Mouse (Mus musculus): ENCODE data around the gene Gm44965. TPM values are rescaled to one million over a fixed set of nuclear protein-coding genes. Genes with fewer than 3 reads are reported as not detected.

The Gm44965 gene
- polyA plus RNA-seq, 1 experiment from 2014 or later: not detected

DNA sequence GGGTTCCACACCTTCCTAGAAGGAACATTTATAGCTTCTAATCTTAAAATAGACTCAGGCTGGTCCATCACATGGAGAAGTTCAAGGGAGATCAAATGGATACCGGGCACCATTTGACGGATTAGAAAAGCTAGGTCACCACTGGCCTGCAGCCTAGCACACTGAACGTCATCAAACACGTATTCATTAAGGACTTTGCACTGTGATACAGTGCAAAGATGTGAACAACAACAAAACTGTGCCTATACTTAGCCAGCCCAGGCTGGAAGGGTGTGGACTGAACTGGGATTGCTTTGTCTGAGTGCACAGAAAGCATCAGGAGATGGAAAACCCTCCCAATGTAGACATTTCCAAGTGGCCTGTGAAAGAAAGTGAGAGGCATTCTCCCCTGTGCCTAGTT, 39.9 kb upstream of the Gm44965 start:
- peak overlapping the region; percentile 68; the same call in 1 of the 2 replicates for H3K4me2 ChIP-seq (replicated peaks; ENCODE audit: low read depth)
- peak overlapping the region; percentile 51; the same call in 1 of the 2 replicates for H3K4me3 ChIP-seq (ENCODE audit: low read depth, low read length)
- H3K9ac ChIP-seq (ENCODE audit: low read depth, low read length): 0 out of 2 replicates have a peak overlapping the region, but pooled peaks have one; percentile 48
- 71% methylated on average over 4 of the region's 4 CpGs for WGBS
- H3K27me3 ChIP-seq (replicated peaks; ENCODE audit: control insufficient read depth, insufficient read depth, low read length): no peaks in the 10 kb centered on the region
- H3K4me1 ChIP-seq (replicated peaks; ENCODE audit: control insufficient read depth, insufficient read depth, low read length): 0 out of 2 replicates have a peak, but pooled peaks cover under 1% of the 10 kb centered on the region
- 0 out of 2 replicates have a peak overlapping the region, but pooled peaks have one; percentile 76 for H3K27ac ChIP-seq (ENCODE audit: low read depth, low read length)
- no peaks in the 10 kb centered on the region for H3K36me3 ChIP-seq (ENCODE audit: control insufficient read depth, insufficient read depth)
- no peak for ATAC-seq
- TF ChIP-seq CTCF (IDR thresholded peaks at IDR 0.05; ENCODE audit: low read depth): no peak
- H3K9me3 ChIP-seq (ENCODE audit: control insufficient read depth): no peaks in the 10 kb centered on the region

DNA sequence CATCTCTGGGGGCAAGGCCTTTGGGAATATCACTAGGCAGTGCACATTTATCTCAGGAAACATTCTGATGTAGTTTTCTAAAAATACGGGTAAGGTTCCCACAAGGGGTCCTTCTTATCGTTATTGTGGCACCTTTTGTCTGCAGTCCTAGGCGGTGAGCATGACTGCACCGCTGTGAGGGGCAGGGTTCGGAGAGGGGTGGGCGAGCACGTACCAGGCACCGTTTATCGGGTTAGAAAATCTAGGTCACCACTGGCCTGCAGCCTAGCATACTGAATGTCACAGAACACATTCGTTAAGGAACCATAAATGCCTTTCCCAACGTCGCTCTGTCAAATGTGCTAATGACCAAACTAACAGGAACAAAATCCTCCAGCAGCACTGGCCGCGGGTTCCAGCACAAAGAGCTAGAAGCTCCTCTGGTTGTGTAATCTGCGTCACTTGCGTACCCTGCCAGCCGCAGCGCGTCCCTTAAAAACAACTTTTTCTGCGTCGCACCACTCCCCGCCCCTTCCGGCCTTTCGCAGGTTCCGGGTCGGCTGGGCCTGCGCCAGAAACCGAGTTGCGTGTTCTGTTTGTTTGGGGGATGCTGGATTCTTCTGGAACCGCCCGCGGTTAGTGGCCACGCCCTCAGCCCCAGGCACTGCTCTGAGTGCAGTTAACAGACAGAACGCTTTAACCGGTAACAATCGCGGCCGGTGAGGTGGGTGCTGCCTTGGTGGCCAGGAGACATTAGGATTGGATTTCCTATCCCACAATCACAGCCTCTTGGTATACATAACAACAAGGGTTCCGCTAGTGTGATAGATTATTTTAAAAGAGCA, 39.2 kb upstream of the Gm44965 start, which contains the start of gene Lrrc61:
Gene Lrrc61 (plus strand): TSS at position 517 of the 824 bp plus-strand sequence.
- WGBS: 1% methylated on average over 39 of the region's 39 CpGs
- Histone ChIP-seq H3K4me3 (ENCODE audit: low read depth, low read length) (peak within 1 kb of the TSS; percentile 51), H3K27ac (ENCODE audit: low read depth, low read length) (peak within 1 kb of the TSS; percentile 76), H3K9me3 (ENCODE audit: control insufficient read depth) (no peaks in the 10 kb centered on the region), H3K36me3 (ENCODE audit: control insufficient read depth, insufficient read depth) (no peaks in the 10 kb centered on the region), H3K4me2 (replicated peaks; ENCODE audit: low read depth) (peak within 1 kb of the TSS; percentile 68), H3K9ac (ENCODE audit: low read depth, low read length) (peak within 1 kb of the TSS; percentile 48; the same call in 1 of the 2 replicates), H3K4me1 (replicated peaks; ENCODE audit: control insufficient read depth, insufficient read depth, low read length) (0 out of 2 replicates have a peak, but pooled peaks cover 5% of the 10 kb centered on the region), H3K27me3 (replicated peaks; ENCODE audit: control insufficient read depth, insufficient read depth, low read length) (no peaks in the 10 kb centered on the region)
- ATAC-seq: peak; percentile 89
- TF ChIP-seq CTCF (IDR thresholded peaks at IDR 0.05; ENCODE audit: low read depth): no peak

DNA sequence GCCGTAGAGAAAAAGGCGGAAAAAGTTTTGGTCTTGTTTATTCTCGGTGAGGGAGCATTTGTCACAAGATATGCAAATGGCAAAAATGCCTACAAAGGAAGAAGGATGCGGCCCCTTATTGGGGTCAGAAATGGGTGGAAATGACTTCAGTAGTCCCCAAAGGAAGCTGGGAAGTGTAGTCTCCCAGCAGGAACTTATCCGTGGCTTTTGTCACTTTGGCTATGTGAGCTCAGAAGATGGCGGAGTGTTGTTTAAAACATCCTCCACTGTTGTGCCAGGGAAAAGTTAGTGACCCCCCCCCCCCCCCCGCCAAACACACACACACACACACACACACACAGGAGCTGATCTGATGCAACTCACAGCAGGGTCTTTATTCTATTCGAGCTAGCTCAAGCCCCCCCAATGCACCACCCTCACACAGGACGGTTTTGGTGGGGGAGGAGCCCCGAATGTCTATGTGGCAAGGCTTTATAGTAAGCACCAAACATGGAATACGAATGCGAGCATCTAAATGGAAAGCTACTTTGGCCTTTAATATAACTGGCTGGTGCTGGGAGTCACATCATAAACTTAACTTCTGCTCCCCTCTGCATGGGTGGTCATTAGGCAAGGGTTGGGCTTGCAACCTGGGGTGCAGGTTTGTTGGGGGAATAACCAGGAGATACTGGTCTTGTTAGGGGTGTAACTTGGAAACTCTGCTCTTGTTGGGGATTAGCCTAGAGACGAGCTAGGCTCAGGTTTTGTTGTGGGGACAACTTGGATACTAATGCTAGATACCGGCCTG, 38.4 kb upstream of the Gm44965 start:
- Histone ChIP-seq H3K4me1 (replicated peaks; ENCODE audit: control insufficient read depth, insufficient read depth, low read length) (0 out of 2 replicates have a peak, but pooled peaks cover 5% of the 10 kb centered on the region), H3K9me3 (ENCODE audit: control insufficient read depth) (no peaks in the 10 kb centered on the region), H3K4me2 (replicated peaks; ENCODE audit: low read depth) (peak overlapping the region; percentile 68), H3K27ac (ENCODE audit: low read depth, low read length) (peak overlapping the region; percentile 76), H3K9ac (ENCODE audit: low read depth, low read length) (peak overlapping the region; percentile 48; the same call in 1 of the 2 replicates), H3K36me3 (ENCODE audit: control insufficient read depth, insufficient read depth) (no peaks in the 10 kb centered on the region), H3K27me3 (replicated peaks; ENCODE audit: control insufficient read depth, insufficient read depth, low read length) (no peaks in the 10 kb centered on the region), H3K4me3 (ENCODE audit: low read depth, low read length) (peak overlapping the region; percentile 51)
- WGBS: 32% methylated on average over 14 of the region's 14 CpGs
- no peak for TF ChIP-seq CTCF (IDR thresholded peaks at IDR 0.05; ENCODE audit: low read depth)
- peak; percentile 74 for ATAC-seq

DNA sequence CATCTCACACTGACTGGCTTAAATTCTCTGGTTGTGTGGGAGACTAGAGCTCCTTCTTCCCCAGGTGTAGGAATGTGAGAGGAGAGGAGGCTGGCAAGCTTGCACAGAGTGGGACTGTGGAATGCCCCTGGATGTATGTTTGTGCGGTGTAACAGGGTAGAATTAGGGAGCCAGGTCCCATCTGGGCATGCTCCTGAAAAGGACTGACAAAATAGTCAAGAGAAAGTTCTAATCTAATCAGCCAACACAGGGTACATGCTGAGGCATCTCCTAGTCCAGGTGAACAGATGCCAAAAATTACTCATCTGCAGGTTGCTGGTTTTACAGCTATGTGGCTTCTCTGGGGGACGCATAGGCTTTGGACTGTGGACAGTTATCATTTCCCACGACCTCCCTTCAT, 37.8 kb upstream of the Gm44965 start:
- ATAC-seq: no peak
- WGBS: 76% methylated on average over 3 of the region's 3 CpGs
- Histone ChIP-seq H3K27me3 (replicated peaks; ENCODE audit: control insufficient read depth, insufficient read depth, low read length) (no peaks in the 10 kb centered on the region), H3K9me3 (ENCODE audit: control insufficient read depth) (no peaks in the 10 kb centered on the region), H3K27ac (ENCODE audit: low read depth, low read length) (no peak overlapping the region), H3K9ac (ENCODE audit: low read depth, low read length) (no peak overlapping the region), H3K4me3 (ENCODE audit: low read depth, low read length) (no peak overlapping the region), H3K4me2 (replicated peaks; ENCODE audit: low read depth) (no peak overlapping the region), H3K4me1 (replicated peaks; ENCODE audit: control insufficient read depth, insufficient read depth, low read length) (0 out of 2 replicates have a peak, but pooled peaks cover 5% of the 10 kb centered on the region), H3K36me3 (ENCODE audit: control insufficient read depth, insufficient read depth) (no peaks in the 10 kb centered on the region)
- TF ChIP-seq CTCF (IDR thresholded peaks at IDR 0.05; ENCODE audit: low read depth): no peak

DNA sequence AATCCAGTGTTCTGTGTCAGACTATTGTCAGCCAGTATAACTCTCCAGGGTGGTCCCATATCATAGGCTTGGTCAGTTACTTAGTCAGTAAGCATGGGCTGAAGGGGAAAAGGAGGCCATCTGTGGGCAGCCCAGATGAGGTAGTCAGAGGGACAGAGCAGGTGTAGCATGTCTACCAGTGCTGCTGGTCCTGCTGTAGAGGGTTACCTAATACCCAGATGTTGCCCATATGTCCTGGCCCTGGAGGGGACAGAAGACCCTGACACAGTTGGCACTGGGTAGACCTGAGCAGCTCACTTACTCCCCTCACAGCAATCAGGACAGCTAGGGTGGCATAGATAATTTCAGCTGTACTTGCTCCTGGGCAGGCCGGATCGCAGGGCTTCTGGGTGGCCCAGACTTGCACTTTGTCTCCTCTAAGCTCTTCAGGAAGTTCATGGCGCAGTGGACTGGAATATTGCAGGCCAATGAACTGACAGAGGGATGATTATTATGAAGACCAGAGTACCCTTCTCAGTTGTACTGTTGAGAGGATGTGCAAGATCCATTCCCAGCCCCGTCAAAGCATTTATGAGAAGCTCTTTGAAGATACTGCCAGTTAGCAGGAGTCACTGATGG, 27.9 kb upstream of the Gm44965 start:
- H3K4me1 ChIP-seq (replicated peaks; ENCODE audit: control insufficient read depth, insufficient read depth, low read length): no peaks in the 10 kb centered on the region
- no peak overlapping the region for H3K9ac ChIP-seq (ENCODE audit: low read depth, low read length)
- H3K27me3 ChIP-seq (replicated peaks; ENCODE audit: control insufficient read depth, insufficient read depth, low read length): no peaks in the 10 kb centered on the region
- no peak for ATAC-seq
- WGBS: 73% methylated on average over 4 of the region's 4 CpGs
- H3K27ac ChIP-seq (ENCODE audit: low read depth, low read length): no peak overlapping the region
- H3K36me3 ChIP-seq (ENCODE audit: control insufficient read depth, insufficient read depth): peaks cover 7% of the 10 kb centered on the region; the same call in 1 of the 2 replicates
- no peaks in the 10 kb centered on the region for H3K9me3 ChIP-seq (ENCODE audit: control insufficient read depth)
- H3K4me3 ChIP-seq (ENCODE audit: low read depth, low read length): no peak overlapping the region
- TF ChIP-seq CTCF (IDR thresholded peaks at IDR 0.05; ENCODE audit: low read depth): no peak
- no peak overlapping the region for H3K4me2 ChIP-seq (replicated peaks; ENCODE audit: low read depth)

All from intestine, postnatal 0 days (tissue).